Mouse (Mus musculus): ENCODE measurements around the gene Cpb1.

Gene Cpb1

GRCm38 (mm10) chr3:20275633-20276032 is at the start of gene Cpb1:
Gene Cpb1 (minus strand): TSS chr3:20275733.
- no peak for DNase-seq (ENCODE audit: low spot score in 2 of 2)

- no peak for DNase-seq (ENCODE audit: low spot score in 2 of 2)
These were observed 41.7 kb upstream of the Cpb1 start for GRCm38 (mm10) chr3:20317233-20317632.

GRCm38 (mm10) chr3:20309142-20309541 is 33.6 kb upstream of the Cpb1 start:
- DNase-seq (ENCODE audit: low spot score in 2 of 2): no peak

- DNase-seq (ENCODE audit: low spot score in 2 of 2): no peak
These were observed 31.7 kb upstream of the Cpb1 start for GRCm38 (mm10) chr3:20307256-20307655.

GRCm38 (mm10) chr3:20304758-20305352 is 29.3 kb upstream of the Cpb1 start:
- DNase-seq (ENCODE audit: low spot score in 2 of 2): peak; percentile 34 to 38

- DNase-seq (ENCODE audit: low spot score in 2 of 2): no peak
These were observed 20.0 kb upstream of the Cpb1 start for GRCm38 (mm10) chr3:20295546-20295945.

- DNase-seq (ENCODE audit: low spot score in 2 of 2): no peak
These were observed 19.2 kb upstream of the Cpb1 start for GRCm38 (mm10) chr3:20294542-20295348.

- no peak for DNase-seq (ENCODE audit: low spot score in 2 of 2)
These were observed 15.8 kb upstream of the Cpb1 start for GRCm38 (mm10) chr3:20291370-20291769.

GRCm38 (mm10) chr3:20288761-20289160 is 13.2 kb upstream of the Cpb1 start:
- no peak for DNase-seq (ENCODE audit: low spot score in 2 of 2)

- DNase-seq (ENCODE audit: low spot score in 2 of 2): no peak
These were observed 6.3 kb upstream of the Cpb1 start for GRCm38 (mm10) chr3:20281796-20282195.

GRCm38 (mm10) chr3:20254566-20255479 is 20.7 kb downstream of the Cpb1 start:
- no peak for DNase-seq (ENCODE audit: low spot score in 2 of 2)

GRCm38 (mm10) chr3:20243913-20244312 is 31.6 kb downstream of the Cpb1 start:
- DNase-seq (ENCODE audit: low spot score in 2 of 2): no peak

GRCm38 (mm10) chr3:20242050-20242449 is 33.5 kb downstream of the Cpb1 start, which contains the start of gene Cpa3:
Gene Cpa3 (minus strand): TSS chr3:20242181.
- DNase-seq (ENCODE audit: low spot score in 2 of 2): no peak

GRCm38 (mm10) chr3:20239741-20240140 is 35.8 kb downstream of the Cpb1 start:
- DNase-seq (ENCODE audit: low spot score in 2 of 2): no peak

- no peak for DNase-seq (ENCODE audit: low spot score in 2 of 2)
These were observed 38.6 kb downstream of the Cpb1 start for GRCm38 (mm10) chr3:20236965-20237364.

GRCm38 (mm10) chr3:20229027-20229426 is 46.5 kb downstream of the Cpb1 start:
- DNase-seq (ENCODE audit: low spot score in 2 of 2): no peak

GRCm38 (mm10) chr3:20225429-20225828 is 50.1 kb downstream of the Cpb1 start:
- DNase-seq (ENCODE audit: low spot score in 2 of 2): no peak

GRCm38 (mm10) chr3:20222926-20223698 is 52.4 kb downstream of the Cpb1 start:
- DNase-seq (ENCODE audit: low spot score in 2 of 2): no peak

GRCm38 (mm10) chr3:20222136-20222535 is 53.4 kb downstream of the Cpb1 start:
- DNase-seq (ENCODE audit: low spot score in 2 of 2): no peak

GRCm38 (mm10) chr3:20198869-20199268 is 76.7 kb downstream of the Cpb1 start:
- peak; percentile 50 to 71 for DNase-seq (ENCODE audit: low spot score in 2 of 2)

Measured in right cerebral cortex, postnatal 10 days (tissue).